Mouse (Mus musculus) right cerebral cortex, postnatal 25 days (tissue): Measurements from ENCODE around the gene Hdac6.

Experiments
- DNase-seq: peaks from one replicate; pipeline ENCODE4 v3.0.0; 2022

The Hdac6 gene

GRCm38 (mm10) chrX:7947108-7947899, at the start of gene Hdac6:
Gene Hdac6 (minus strand): TSS chrX:7947889.
- DNase-seq = no peak

GRCm38 (mm10) chrX:7993068-7993735, 45.5 kb upstream of the Hdac6 start:
- no peak for DNase-seq

GRCm38 (mm10) chrX:7992379-7993067, 44.8 kb upstream of the Hdac6 start:
- no peak for DNase-seq

- DNase-seq = no peak
Observed at GRCm38 (mm10) chrX:7981368-7981767, 33.7 kb upstream of the Hdac6 start.

- DNase-seq = no peak
Observed at GRCm38 (mm10) chrX:7977892-7978291, 30.2 kb upstream of the Hdac6 start, which contains the start of gene Gata1. Gene Gata1 (minus strand): TSS chrX:7978071.

- DNase-seq = no peak
Observed at GRCm38 (mm10) chrX:7971292-7971691, 23.6 kb upstream of the Hdac6 start.

- no peak for DNase-seq
Observed at GRCm38 (mm10) chrX:7968899-7969298, 21.2 kb upstream of the Hdac6 start.

- DNase-seq = no peak
Observed at GRCm38 (mm10) chrX:7968226-7968625, 20.5 kb upstream of the Hdac6 start.

- no peak for DNase-seq
Observed at GRCm38 (mm10) chrX:7967596-7968201, 20.0 kb upstream of the Hdac6 start.

GRCm38 (mm10) chrX:7966161-7966560, 18.5 kb upstream of the Hdac6 start:
- DNase-seq = no peak

- no peak for DNase-seq
Observed at GRCm38 (mm10) chrX:7963829-7964626, 16.3 kb upstream of the Hdac6 start.

GRCm38 (mm10) chrX:7958868-7959267, 11.2 kb upstream of the Hdac6 start:
- no peak for DNase-seq

GRCm38 (mm10) chrX:7950091-7950490, 2.4 kb upstream of the Hdac6 start:
- no peak for DNase-seq

- DNase-seq = peak; percentile 91
Observed at GRCm38 (mm10) chrX:7947900-7948492, 307 bp upstream of the Hdac6 start.

- DNase-seq = no peak
Observed at GRCm38 (mm10) chrX:7945618-7946017, 2.1 kb downstream of the Hdac6 start.

- no peak for DNase-seq
Observed at GRCm38 (mm10) chrX:7937667-7938066, 10.0 kb downstream of the Hdac6 start.

GRCm38 (mm10) chrX:7936874-7937273, 10.8 kb downstream of the Hdac6 start:
- DNase-seq = no peak

- DNase-seq = no peak
Observed at GRCm38 (mm10) chrX:7928270-7928790, 19.4 kb downstream of the Hdac6 start, which contains the start of gene Eras. Gene Eras (minus strand): TSS chrX:7928607.

- DNase-seq = no peak
Observed at GRCm38 (mm10) chrX:7927116-7927515, 20.6 kb downstream of the Hdac6 start.

GRCm38 (mm10) chrX:7926266-7926665, 21.4 kb downstream of the Hdac6 start:
- no peak for DNase-seq

GRCm38 (mm10) chrX:7922032-7922431, 25.7 kb downstream of the Hdac6 start:
- DNase-seq = no peak
